Mouse (Mus musculus) intestine, embryonic 16.5 days (tissue): Measurements from ENCODE around the gene Ctsh. TPM values are rescaled to one million over a fixed set of nuclear protein-coding genes. Genes with fewer than 3 reads are reported as not detected.
"Not testable (repeated sequence)": the region's sequence is repeated elsewhere in the genome, so short reads cannot be mapped to it uniquely, and the experiment has no call there.

Experiments used
- ATAC-seq: fragments of 200-750 bp; cut with Nextera tagmentation; 2 replicates; pipeline ENCODE4 v1.8.0; 2017; ENCODE audit warnings: moderate TSS enrichment, moderate library complexity
- H3K27ac ChIP-seq: fragments of 300-500 bp; sonication (generic); 2 replicates; pipeline ENCODE4 v1.5.1; 2014; ENCODE audit warnings: mild to moderate bottlenecking, low read length
- H3K27me3 ChIP-seq: fragments of 300-500 bp; sonication (generic); replicated peaks from 2 replicates; pipeline ENCODE4 v1.6.1; 2014; ENCODE audit warnings: low read length, control low read depth, mixed read lengths; ENCODE audit not compliant: control insufficient read depth, insufficient read depth
- H3K36me3 ChIP-seq: fragments of 300-500 bp; sonication (generic); 2 replicates; pipeline ENCODE4 v1.6.1; 2014; ENCODE audit warnings: low read length, control low read depth; ENCODE audit not compliant: control insufficient read depth, insufficient read depth
- H3K4me1 ChIP-seq: fragments of 300-500 bp; sonication (generic); 2 replicates; pipeline ENCODE4 v1.6.1; 2014; ENCODE audit warnings: low read length, control low read depth, mixed read lengths; ENCODE audit not compliant: control insufficient read depth, insufficient read depth
- H3K4me2 ChIP-seq: fragments of 300-500 bp; sonication (generic); 2 replicates; pipeline ENCODE4 v1.6.1; 2014; ENCODE audit warnings: low read depth, low read length, control low read depth
- H3K4me3 ChIP-seq: fragments of 300-500 bp; sonication (generic); 2 replicates; pipeline ENCODE4 v1.5.1; 2014; ENCODE audit warnings: mild to moderate bottlenecking, low read length
- H3K9ac ChIP-seq: fragments of 300-500 bp; sonication (generic); 2 replicates; pipeline ENCODE4 v1.6.1; 2014; ENCODE audit warnings: low read depth, low read length
- H3K9me3 ChIP-seq: fragments of 300-500 bp; sonication (generic); 2 replicates; pipeline ENCODE4 v1.6.1; 2016; ENCODE audit warnings: low read length, control low read depth; ENCODE audit not compliant: control insufficient read depth
- WGBS: fragments of 180-500 bp; shearing (Covaris S2); extraction: QIAGEN DNeasy Blood & Tissue Kit; methylation state at CpG from one replicate; pipeline ENCODE4 v1.1.7; 2014; 5-methylcytosine and 5-hydroxymethylcytosine counted together
- polyA plus RNA-seq: library from polyadenylated mRNA; unstranded; fragments of >200 nt; fragmentation: Nextera tagmentation; extraction: Ambion mirVana; gene quantifications from 2 replicates; pipeline ENCODE4 v1.2.1, GENCODE M21; 2015

The Ctsh gene
- polyA plus RNA-seq, 1 experiment from 2014 or later, result 56.9 TPM

GRCm38 (mm10) chr9:90033922-90034321, 20.0 kb upstream of the Ctsh start:
- no peaks in the 10 kb centered on the region for H3K36me3 ChIP-seq
- no peaks in the 10 kb centered on the region for H3K9me3 ChIP-seq
- no peaks in the 10 kb centered on the region for H3K4me1 ChIP-seq
- 84% methylated on average over 4 of the region's 4 CpGs for WGBS
- no peak overlapping the region for H3K4me2 ChIP-seq
- H3K4me3 ChIP-seq, result no peak overlapping the region
- H3K9ac ChIP-seq, result no peak overlapping the region
- no peak for ATAC-seq
- no peak overlapping the region for H3K27ac ChIP-seq
- no peaks in the 10 kb centered on the region for H3K27me3 ChIP-seq

DNA sequence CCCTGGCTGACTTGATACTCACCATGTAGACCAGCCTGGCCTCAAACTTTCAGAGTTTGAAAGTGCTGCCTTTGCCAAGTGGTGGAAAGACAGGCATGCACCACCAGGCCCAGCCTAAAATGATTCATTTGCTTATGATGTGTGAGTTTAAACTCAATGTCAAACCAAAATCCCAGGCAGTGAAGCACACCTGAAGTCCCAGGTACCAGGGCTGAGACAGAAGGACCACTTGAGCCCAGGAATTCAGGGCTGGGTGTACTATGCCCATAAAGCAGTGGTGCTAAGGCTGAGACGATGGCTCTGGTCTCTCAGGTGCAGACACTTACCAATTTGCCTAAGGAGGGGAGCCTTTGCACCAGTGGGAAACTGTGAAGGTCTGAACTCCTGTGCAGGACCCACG, 18.8 kb upstream of the Ctsh start:
- no peaks in the 10 kb centered on the region for H3K27me3 ChIP-seq
- WGBS, result 78% methylated on average over 2 of the region's 2 CpGs
- no peaks in the 10 kb centered on the region for H3K4me1 ChIP-seq
- no peak overlapping the region for H3K9ac ChIP-seq
- no peaks in the 10 kb centered on the region for H3K36me3 ChIP-seq
- H3K27ac ChIP-seq, result no peak overlapping the region
- no peak overlapping the region for H3K4me3 ChIP-seq
- H3K9me3 ChIP-seq, result no peaks in the 10 kb centered on the region
- no peak for ATAC-seq
- H3K4me2 ChIP-seq, result no peak overlapping the region

- Histone ChIP-seq H3K9me3 (no peaks in the 10 kb centered on the region), H3K9ac (no peak overlapping the region), H3K4me2 (no peak overlapping the region), H3K36me3 (no peaks in the 10 kb centered on the region), H3K27ac (no peak overlapping the region), H3K4me3 (no peak overlapping the region), H3K4me1 (no peaks in the 10 kb centered on the region), H3K27me3 (no peaks in the 10 kb centered on the region)
- peak; percentile 17; the same call in 1 of the 2 replicates for ATAC-seq
- WGBS, result 86% methylated on average over 3 of the region's 3 CpGs
These were observed 18.2 kb upstream of the Ctsh start for GRCm38 (mm10) chr9:90035794-90036193.

DNA sequence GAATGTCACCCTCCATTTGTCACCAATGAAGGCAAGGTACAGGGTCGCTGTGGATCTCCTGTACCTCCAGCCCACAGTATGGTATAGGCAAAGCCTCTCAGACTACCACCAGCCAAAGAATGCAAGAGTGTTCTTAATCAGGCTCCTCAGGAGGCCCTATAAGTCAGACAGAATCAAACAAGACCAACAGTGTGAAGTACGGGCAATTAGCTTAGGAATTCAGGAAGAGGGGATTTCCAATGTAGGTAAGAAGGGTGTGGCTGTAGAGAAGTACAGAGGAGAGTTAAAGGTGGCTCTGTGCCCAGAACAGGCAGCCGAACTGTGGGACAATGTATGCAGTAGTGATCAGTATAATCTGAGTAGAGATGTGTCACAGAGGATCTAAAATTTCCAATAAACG, 17.6 kb upstream of the Ctsh start:
- H3K36me3 ChIP-seq, result no peaks in the 10 kb centered on the region
- ATAC-seq, result peak; percentile 67
- no peak overlapping the region for H3K4me2 ChIP-seq
- no peak overlapping the region for H3K4me3 ChIP-seq
- no peak overlapping the region for H3K27ac ChIP-seq
- H3K27me3 ChIP-seq, result no peaks in the 10 kb centered on the region
- no peak overlapping the region for H3K9ac ChIP-seq
- 58% methylated on average over 4 of the region's 4 CpGs for WGBS
- H3K9me3 ChIP-seq, result no peaks in the 10 kb centered on the region
- no peaks in the 10 kb centered on the region for H3K4me1 ChIP-seq

DNA sequence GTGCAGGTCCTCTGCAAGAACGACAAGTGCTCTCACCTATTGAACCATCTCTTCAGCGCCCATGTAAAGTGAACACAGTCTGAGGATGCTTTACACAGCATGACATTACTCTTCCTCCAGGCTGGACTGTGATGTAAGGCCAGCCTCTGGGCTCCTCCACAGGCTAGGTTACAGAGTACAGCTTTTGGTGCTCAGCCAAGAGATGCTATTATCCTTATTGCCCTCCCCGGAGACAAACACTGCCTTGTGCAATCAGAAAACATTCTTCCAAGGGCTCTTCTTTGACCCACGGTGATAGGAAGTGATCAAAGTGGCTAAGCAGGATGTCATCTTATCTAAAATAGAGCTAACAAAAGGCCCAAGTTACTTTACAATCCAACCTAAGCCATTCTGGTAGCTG, 15.4 kb upstream of the Ctsh start:
- Histone ChIP-seq H3K9me3 (no peaks in the 10 kb centered on the region), H3K4me1 (no peaks in the 10 kb centered on the region), H3K27me3 (no peaks in the 10 kb centered on the region), H3K36me3 (no peaks in the 10 kb centered on the region), H3K27ac (no peak overlapping the region), H3K4me2 (no peak overlapping the region), H3K9ac (no peak overlapping the region), H3K4me3 (no peak overlapping the region)
- ATAC-seq, result no peak
- 64% methylated on average over 4 of the region's 4 CpGs for WGBS

- no peak overlapping the region for H3K27ac ChIP-seq
- 50% methylated on average over 2 of the region's 2 CpGs for WGBS
- no peak overlapping the region for H3K9ac ChIP-seq
- H3K9me3 ChIP-seq, result no peaks in the 10 kb centered on the region
- no peak overlapping the region for H3K4me2 ChIP-seq
- no peaks in the 10 kb centered on the region for H3K27me3 ChIP-seq
- peak; percentile 90 for ATAC-seq
- no peak overlapping the region for H3K4me3 ChIP-seq
- H3K4me1 ChIP-seq, result no peaks in the 10 kb centered on the region
- H3K36me3 ChIP-seq, result no peaks in the 10 kb centered on the region
These were observed 13.0 kb upstream of the Ctsh start for GRCm38 (mm10) chr9:90040916-90041315.

DNA sequence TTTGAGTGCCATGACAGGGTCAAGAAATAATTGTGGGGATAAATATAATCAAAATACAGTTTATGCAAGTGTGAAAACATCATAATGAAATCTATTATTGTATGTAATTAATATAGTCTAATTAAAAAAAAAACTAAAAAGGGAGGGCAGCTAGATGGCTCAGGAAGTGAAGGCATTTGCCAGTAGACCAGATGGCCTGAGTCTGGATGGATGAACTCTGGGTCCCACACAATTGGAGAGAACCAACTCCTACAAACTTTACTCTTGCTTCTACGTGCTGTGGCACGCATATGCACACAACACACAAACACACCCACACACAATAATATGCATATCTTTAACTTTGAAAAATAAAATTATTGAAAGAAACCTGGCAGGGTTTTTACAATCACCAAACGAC, 12.4 kb upstream of the Ctsh start:
- no peaks in the 10 kb centered on the region for H3K9me3 ChIP-seq
- no peaks in the 10 kb centered on the region for H3K27me3 ChIP-seq
- H3K4me2 ChIP-seq, result no peak overlapping the region
- H3K27ac ChIP-seq, result no peak overlapping the region
- no peak for ATAC-seq
- no peaks in the 10 kb centered on the region for H3K4me1 ChIP-seq
- H3K9ac ChIP-seq, result no peak overlapping the region
- H3K36me3 ChIP-seq, result no peaks in the 10 kb centered on the region
- no peak overlapping the region for H3K4me3 ChIP-seq
- 94% methylated on average over 3 of the region's 3 CpGs for WGBS

DNA sequence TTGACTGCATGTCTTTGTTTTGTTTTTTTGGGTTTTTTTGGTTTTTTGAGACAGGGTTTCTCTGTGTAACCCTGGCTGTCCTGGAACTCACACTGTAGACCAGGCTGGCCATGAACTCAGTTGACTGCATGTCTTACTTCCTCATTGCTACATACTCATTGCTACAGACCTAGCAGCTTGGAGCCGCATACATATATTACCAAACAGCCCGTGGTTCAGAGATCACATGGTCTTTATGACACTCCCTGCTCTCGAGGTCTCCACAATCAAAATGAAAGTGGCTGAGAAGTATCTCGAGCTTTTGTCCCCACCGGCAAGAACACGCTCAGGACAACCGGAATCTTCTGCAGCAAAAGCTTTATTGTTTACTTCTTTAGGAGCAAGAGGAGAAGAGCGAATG, 11.0 kb upstream of the Ctsh start:
- H3K4me2 ChIP-seq, H3K9me3 ChIP-seq, H3K27me3 ChIP-seq, H3K4me1 ChIP-seq, H3K36me3 ChIP-seq, H3K4me3 ChIP-seq, H3K9ac ChIP-seq, H3K27ac ChIP-seq: not testable (repeated sequence)
- ATAC-seq, result peak; percentile 55
- WGBS, result 82% methylated on average over 8 of the region's 8 CpGs

DNA sequence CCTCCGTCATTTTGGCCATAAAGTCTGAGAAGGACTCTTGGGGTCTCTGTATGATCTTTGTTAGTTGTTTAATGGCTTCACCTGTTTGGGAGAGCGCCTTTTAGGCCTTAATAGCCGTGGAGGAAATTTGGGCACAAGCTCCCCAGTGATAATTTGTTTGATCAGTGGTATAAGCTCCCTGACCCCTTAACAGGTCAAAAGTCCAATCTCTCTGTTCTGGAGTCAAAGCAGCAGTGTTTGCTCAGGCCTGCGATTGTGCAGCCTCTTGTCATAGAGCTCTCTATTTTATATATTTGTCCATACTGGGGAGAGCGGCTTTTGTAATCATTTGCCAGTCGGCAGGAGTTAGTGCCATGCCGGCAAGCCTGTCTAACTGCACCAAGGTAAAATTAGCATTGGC, 8.8 kb upstream of the Ctsh start:
- no peaks in the 10 kb centered on the region for H3K27me3 ChIP-seq
- no peaks in the 10 kb centered on the region for H3K4me1 ChIP-seq
- H3K9ac ChIP-seq, result no peak overlapping the region
- ATAC-seq, result no peak
- H3K4me2 ChIP-seq, result no peak overlapping the region
- no peaks in the 10 kb centered on the region for H3K36me3 ChIP-seq
- 74% methylated on average over 7 of the region's 7 CpGs for WGBS
- no peak overlapping the region for H3K4me3 ChIP-seq
- no peak overlapping the region for H3K27ac ChIP-seq
- H3K9me3 ChIP-seq, result no peaks in the 10 kb centered on the region

DNA sequence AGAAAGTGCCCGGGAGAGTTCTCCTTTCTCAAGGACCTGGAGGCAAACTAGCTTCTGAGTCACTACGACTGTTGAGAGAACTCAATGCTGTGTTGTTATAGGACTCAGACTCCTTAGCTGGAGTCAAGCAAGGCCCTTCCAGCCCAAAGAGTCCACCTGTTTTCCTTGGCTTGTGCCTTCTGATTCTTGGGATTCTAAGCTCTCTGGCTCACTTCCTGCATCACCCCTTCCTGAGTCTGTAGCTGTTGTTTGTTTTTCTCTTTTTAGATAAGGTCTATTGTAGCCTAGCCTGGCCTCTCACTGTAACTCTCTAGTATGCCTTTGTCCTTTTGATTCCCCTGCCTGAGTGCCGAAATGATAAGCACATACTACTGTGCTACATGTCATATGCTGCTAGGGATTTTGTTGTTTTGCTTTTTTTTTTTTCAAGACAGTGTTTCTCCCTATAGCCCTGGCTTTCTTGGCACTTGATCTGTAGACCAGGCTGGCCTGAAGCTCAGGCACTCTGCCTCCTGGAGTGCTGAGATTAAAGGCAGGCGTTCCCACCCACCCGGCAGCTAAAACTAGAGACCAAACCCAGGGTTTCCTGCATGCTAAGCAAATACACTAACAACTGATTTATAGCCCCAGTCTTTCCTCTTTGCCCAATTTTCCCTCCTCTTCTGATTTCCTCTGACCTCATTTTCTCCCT, 5.9 kb upstream of the Ctsh start:
- no peak for ATAC-seq
- no peak overlapping the region for H3K27ac ChIP-seq

More for the DNA sequence above, 5.9 kb upstream of the Ctsh start:
- H3K36me3 ChIP-seq, result no peaks in the 10 kb centered on the region
- H3K27me3 ChIP-seq, result no peaks in the 10 kb centered on the region
- no peak overlapping the region for H3K4me2 ChIP-seq
- H3K9ac ChIP-seq, result no peak overlapping the region
- WGBS, result 64% methylated on average over 5 of the region's 5 CpGs
- no peaks in the 10 kb centered on the region for H3K4me1 ChIP-seq
- H3K4me3 ChIP-seq, result no peak overlapping the region
- H3K9me3 ChIP-seq, result no peaks in the 10 kb centered on the region
